Mouse (Mus musculus) small intestine, adult 2 months (tissue): Measurements from ENCODE around the gene Sat2.

Source experiments
- CTCF ChIP-seq: fragments of 200-500 bp; IDR thresholded peaks from 2 replicates; pipeline ENCODE4 v1.5.1; 2012; ENCODE audit warnings: low read depth, mild to moderate bottlenecking, control low read depth, inconsistent platforms, low read length, moderate library complexity, mixed read lengths; ENCODE audit not compliant: insufficient replicate concordance, insufficient read length; ENCODE audit errors: extremely low read depth
- POLR2A ChIP-seq: fragments of 200-500 bp; IDR thresholded peaks from 2 replicates; pipeline ENCODE4 v1.6.1; 2012; ENCODE audit warnings: low read depth, mild to moderate bottlenecking, control low read depth, inconsistent platforms, low read length, moderate library complexity

DNA sequence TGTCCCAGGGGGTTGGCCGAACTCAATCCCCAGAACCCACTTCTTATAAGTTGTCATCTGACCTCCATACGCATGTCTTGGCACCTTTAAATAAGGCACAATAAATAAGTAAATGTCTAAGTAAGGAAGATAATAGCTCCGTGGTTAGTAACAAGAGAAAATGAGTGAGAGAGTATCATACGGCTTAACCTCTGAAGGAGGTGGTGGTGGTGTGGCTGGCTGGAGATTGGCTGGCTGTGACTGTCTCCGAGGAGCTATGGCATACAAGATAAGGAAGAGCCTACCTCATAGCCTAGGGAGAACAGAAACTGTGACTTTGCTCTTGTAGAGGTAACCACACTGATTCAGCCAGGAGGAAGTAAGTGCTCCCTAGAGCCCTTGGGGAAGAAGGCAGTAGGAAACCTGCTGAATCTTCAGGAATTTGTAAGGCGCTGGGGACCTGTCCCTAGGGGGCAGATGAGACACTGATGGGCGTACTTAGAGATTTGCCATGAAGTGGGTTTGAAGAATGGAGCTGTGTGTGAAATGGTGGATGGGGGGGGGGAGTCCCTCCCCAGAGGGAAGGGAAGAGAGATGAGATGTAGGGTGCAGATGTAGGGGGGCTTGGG is 36.0 kb upstream of the Sat2 start:
- TF ChIP-seq POLR2A, result no peak
- no peak for TF ChIP-seq CTCF
